Mouse (Mus musculus) lung, postnatal 0 days (tissue): ENCODE data around the gene Camkv.

Experiments
- CTCF ChIP-seq: IDR thresholded peaks from 2 replicates; pipeline ENCODE4 v1.5.1; 2016; ENCODE audit warnings: antibody characterized with exemption, mild to moderate bottlenecking
- EP300 ChIP-seq: IDR thresholded peaks from 2 replicates; pipeline ENCODE4 v1.6.1; 2016; ENCODE audit warnings: antibody characterized with exemption, mild to moderate bottlenecking, control low read depth

DNA sequence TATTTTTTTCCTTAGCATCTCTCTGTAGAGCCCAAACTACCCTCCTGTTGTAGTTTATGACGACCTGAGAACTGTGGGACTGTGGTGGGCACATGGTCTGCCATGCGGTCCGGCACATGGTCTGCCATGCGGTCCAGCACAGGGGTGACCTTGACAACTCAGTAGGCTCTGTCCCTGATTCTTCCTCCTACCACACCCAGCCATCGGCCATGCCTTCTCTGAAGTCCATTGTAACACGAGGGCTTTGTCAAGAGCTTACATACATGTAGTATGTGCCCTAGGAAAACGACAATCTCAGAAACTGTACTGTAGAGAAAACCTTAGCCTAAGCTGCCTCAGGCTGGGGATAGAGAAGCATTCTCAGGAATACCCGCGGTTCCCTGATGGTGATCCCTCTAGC is 29.2 kb downstream of the Camkv start:
- TF ChIP-seq CTCF (no peak), EP300 (no peak)
